Mouse (Mus musculus): ENCODE data around the gene Abl1.

The Abl1 gene

GRCm38 (mm10) chr2:31689045-31689444 lies 869 bp downstream of the Abl1 start:
- DNase-seq (ENCODE audit: low spot score), result no peak

GRCm38 (mm10) chr2:31690063-31690462 lies 1.9 kb downstream of the Abl1 start:
- no peak for DNase-seq (ENCODE audit: low spot score)

- DNase-seq (ENCODE audit: low spot score), result no peak
These were observed 10.0 kb downstream of the Abl1 start for GRCm38 (mm10) chr2:31698209-31698608.

DNA sequence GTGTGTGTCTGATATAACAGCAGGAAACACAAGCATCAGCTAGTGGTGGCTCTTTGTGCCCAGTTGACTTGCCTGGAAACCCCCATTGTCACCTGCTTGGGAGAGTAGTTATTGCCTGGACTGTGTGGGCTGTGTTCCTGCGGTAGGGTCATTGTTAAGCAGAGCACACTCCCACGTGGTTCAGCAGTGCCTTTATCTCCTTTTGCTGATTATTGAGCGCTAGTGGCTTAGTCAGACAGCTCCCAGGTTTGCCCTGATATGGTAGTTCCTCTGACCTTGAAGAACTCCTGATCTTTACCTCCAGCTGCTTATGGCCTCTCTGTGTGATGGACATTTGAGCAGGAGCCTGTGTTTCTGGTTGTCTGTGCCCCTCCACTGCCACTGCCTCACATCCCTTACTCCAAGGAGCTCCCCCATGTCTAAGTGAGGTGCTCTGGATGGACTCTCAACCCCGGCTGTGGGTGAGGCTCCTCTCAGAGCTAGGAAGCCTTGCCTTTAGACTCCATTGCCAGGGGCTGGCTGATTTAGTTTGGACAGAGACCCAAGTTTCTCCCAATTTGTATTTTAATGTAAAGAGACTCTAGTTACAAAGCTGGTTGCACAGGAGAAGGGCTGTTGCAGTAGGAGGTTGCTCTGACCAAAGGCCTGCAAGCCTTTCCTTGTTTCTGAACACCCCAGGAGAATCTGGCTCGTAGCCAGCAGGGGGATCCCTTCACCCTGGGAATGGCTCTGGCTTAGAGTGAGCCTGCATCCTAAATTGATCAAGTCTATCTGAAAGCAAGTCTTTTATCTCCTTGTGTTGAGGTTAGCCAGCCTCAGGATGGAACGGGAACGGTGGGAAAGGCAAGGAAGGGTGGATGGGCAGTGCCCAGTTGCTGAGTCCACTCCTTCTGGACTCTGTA lies 12.6 kb downstream of the Abl1 start:
- DNase-seq (ENCODE audit: low spot score), result no peak

DNA sequence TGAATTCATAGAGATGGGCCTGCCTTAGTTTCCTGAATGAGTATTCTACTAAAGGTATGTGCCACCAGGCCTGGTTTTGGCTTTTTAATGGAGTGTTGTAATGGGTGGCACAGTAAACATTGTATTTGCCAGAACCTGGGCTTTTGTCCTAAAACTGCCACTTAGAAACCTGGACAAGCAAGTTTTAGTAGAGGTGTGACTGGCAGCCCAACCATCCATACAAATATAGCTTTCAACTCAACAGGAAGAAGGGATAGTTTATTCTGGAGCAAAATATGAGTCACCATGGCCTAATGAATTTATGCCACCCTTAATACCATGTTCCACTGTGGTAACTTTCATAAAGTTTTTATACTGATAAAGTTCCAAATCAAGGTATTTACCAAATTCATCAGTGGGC lies 15.1 kb downstream of the Abl1 start:
- DNase-seq (ENCODE audit: low spot score), result no peak

- no peak for DNase-seq (ENCODE audit: low spot score)
These were observed 17.7 kb downstream of the Abl1 start for GRCm38 (mm10) chr2:31705914-31706313.

DNA sequence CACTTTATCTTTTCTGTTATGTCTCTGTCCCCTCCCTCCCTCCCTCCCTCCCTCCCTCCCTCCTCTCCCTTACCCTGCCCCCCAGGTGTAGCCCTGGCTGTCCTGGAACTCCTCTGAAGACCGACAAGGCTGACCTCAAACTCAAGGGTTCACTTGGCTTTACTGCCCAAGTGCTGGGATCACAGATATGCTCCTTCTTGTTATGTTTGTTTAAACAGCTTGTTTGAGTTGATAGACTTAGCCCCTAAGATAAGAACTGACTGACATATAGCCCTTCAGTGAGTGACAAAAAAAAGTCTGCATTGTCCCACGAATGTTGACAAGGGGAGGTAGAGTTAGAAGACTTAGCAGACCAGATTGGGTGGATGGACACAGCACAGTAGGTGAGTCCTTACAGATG lies 18.4 kb downstream of the Abl1 start:
- DNase-seq (ENCODE audit: low spot score), result no peak

GRCm38 (mm10) chr2:31712716-31713115 lies 24.5 kb downstream of the Abl1 start:
- DNase-seq (ENCODE audit: low spot score), result no peak

DNA sequence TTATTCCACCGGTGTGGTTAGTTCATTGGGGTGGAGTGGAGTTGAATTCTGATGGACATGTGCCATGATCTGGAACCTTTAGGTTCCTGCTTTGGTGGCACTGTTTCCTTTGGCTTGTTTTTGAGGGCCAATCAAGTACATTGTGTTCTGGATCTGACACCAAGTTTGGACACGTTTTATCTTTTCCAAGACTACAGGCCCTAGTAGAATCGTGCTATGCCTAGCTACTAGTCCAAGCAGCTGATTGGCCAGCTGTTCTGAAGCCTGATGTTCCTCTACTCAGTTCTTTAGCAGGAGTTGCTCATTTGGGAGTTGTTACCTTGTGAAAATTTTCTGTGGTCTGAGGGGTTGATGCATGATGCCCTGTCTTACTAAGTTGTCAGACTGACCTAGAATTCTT lies 25.6 kb downstream of the Abl1 start:
- DNase-seq (ENCODE audit: low spot score), result no peak

DNA sequence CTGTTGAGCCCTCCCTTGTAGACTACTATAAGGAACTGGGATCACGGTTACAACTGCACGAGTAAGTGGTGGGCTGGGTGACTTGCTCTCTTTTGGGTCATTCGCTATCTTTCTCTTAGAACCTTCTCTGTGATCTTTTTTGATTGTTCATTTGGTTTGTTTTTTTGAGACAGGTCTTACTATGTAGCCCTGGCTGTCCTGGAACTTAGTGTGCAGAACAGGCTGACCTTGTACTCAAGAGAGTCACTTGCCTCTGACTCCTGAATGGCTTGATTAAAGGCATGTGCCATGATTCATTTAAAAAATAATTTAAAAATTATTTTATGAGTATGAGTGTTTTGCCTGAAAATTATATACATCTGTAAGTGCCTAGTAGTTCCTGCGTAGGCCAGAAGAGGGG lies 26.6 kb downstream of the Abl1 start:
- DNase-seq (ENCODE audit: low spot score), result no peak

DNA sequence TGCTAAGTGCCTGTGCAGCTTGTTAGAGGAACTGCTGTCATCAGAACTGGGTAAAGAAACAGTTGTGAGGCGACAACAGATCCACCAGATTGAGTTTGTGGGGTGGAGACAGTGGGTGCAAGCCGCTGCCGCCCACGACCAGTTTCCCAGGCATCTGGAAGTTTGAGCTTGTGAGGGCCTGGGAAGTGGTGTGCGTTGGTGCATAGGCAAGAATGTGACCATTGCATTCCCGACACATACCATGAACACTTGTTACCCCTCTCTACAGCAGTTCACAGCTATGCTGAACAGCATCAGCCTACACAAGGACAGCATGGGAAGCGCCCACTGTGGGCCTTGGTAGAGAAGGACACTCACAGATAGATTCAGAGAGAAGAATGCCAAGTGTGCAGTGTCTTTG lies 27.8 kb downstream of the Abl1 start:
- no peak for DNase-seq (ENCODE audit: low spot score)

DNA sequence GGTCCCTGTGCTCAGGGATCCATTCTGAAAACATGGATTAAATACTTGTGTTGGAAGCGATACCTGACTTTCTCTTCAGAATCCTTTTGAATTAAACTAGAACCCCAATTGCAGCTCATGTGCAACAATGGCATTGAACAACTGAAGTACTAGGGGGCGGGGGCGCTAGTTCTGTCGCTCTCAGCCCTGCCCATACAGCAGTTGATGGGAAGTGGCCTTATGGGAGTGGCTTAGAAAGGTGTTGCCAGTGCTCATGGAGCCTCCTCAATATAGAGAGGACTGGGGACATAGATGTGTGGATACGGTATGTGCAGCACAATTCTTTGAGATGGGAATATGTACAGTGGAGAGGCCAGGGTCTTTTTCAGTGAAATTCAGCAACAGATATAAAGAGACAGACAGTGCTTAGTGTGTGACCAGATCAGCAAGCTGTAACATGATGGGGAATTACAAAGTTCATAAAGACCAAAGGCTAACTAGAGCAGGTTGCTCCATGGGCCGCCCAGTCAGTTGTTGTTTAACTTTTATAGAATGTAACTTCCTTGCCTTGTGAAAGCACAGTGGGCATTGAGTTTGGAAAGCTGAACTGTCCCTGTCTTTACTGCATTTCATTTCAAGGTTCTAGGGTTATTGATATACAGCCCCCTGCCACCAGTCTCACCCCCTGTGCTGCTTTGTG lies 31.2 kb downstream of the Abl1 start:
- DNase-seq (ENCODE audit: low spot score), result no peak

DNA sequence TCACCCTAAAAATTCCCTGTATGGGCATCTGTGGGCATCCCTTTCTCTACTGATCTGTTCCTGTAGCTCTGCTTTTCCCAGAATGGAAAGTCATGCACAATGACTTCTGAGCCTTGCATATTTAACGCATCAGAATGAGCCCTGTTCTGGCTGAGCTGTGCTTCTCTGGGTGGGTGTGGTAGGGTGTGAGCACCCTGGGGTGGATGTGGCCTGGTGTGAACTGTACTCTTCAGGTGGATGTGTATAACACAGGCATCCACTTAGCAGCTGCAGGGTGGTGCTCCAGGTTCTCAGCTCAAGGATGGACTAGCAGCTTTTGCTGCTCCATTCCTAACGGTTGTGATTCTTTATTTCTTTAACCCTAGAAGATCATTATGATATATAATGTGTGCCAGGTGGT lies 31.8 kb downstream of the Abl1 start:
- no peak for DNase-seq (ENCODE audit: low spot score)

GRCm38 (mm10) chr2:31720783-31721182 lies 32.6 kb downstream of the Abl1 start:
- peak; percentile 28 for DNase-seq (ENCODE audit: low spot score)

DNA sequence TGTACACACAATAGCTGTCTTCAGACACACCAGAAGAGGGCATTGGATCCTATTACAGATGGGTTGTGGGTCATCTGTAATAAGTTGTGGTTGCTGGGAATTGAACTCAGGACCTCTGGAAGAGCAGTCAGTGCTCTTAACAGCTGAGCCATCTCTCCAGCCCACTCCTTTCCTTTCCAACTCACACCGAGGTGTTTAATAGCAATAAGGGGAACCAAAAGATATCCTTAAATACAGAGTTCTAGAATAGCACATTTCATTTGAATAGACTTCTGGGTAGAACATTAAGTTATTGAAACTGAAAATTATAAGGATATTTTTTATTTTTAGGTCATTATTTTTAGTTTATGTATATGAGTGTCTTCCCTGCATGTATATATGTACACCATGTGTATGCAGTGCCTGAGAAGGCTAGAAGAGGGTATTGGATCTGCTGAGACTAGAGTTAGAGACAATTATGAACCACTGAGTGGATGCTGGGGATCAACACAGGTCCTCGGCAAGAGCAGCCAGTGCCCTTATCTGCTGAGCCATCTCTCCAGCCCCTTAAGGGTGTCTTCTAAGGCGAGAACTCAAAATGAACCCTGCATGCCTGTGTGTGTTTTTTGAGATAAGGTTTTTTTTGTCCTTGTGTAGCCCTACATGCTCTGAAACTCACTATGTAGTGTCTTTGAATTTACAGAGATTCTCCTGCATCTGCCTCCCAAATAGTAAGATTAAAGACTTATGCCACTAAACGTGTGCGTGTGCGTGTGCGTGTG lies 36.7 kb downstream of the Abl1 start:
- DNase-seq (ENCODE audit: low spot score), result no peak

- DNase-seq (ENCODE audit: low spot score), result no peak
These were observed 39.6 kb downstream of the Abl1 start for GRCm38 (mm10) chr2:31727576-31728277.

GRCm38 (mm10) chr2:31730640-31731039 lies 42.5 kb downstream of the Abl1 start:
- DNase-seq (ENCODE audit: low spot score), result no peak

DNA sequence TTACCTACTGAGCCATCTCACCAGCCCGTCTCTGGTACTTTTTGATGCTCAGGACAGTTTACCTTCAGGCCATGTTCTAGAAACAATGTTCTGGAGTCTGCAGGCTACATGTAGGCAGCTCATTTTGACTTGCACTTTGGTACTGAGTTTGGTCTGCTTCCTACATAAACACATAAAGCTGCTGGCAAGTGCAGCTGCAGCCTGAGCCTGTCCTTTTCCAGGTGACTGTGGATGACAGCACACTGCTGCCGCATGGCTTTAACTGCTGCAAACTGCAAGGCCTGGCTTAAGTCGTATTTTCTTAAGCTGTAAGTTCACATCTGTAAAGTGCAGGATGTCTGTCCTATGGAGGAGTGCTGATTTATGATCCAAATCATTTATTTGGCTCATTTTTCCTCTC lies 44.3 kb downstream of the Abl1 start:
- no peak for DNase-seq (ENCODE audit: low spot score)

GRCm38 (mm10) chr2:31733558-31733957 lies 45.4 kb downstream of the Abl1 start:
- DNase-seq (ENCODE audit: low spot score), result peak; percentile 47

DNA sequence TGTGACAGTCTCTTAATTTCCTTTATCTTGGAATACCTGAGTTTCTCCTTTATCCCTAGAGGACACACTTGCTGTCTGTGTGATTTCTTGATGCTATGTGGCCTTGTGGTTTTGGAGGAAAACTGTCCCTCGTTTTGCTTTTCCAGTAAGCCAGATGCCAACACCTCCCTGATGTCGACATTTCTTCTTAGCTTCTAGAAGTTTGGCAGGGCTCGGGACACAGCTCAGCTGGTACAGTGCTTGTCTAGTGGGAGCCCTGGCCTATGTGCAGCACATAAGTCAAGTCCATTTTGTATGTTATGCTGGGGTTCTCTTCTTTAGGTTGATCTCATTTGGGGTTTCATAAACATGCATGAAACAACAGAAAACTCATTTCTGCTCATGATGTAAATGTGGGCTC lies 50.9 kb downstream of the Abl1 start:
- DNase-seq (ENCODE audit: low spot score), result no peak

- DNase-seq (ENCODE audit: low spot score), result no peak
These were observed 53.6 kb downstream of the Abl1 start for GRCm38 (mm10) chr2:31741728-31742127.

- peak; percentile 59 for DNase-seq (ENCODE audit: low spot score)
These were observed 54.0 kb downstream of the Abl1 start for GRCm38 (mm10) chr2:31742134-31742533.
